Mouse (Mus musculus) midbrain, embryonic 16.5 days (tissue): ENCODE measurements around the gene Zmiz1. TPM values are rescaled to one million over a fixed set of nuclear protein-coding genes. Genes with fewer than 3 reads are reported as not detected.
A peak's percentile ranks its signal among the peaks of the same experiment; 100 is the strongest.

Experiments used
- ATAC-seq: fragments of 200-750 bp; cut with Nextera tagmentation; 2 replicates; pipeline ENCODE4 v1.8.0; 2017; ENCODE audit warnings: moderate TSS enrichment
- H3K27ac ChIP-seq: fragments of 300-500 bp; sonication (generic); 2 replicates; pipeline ENCODE4 v1.5.1; 2014; ENCODE audit warnings: mild to moderate bottlenecking, low read length, mixed read lengths
- H3K27me3 ChIP-seq: fragments of 300-500 bp; sonication (generic); 2 replicates; pipeline ENCODE4 v1.6.1; 2014; ENCODE audit warnings: low read depth, low read length, mixed read lengths; ENCODE audit not compliant: control insufficient read depth, insufficient read depth
- H3K36me3 ChIP-seq: fragments of 300-500 bp; sonication (generic); 2 replicates; pipeline ENCODE4 v1.6.1; 2014; ENCODE audit warnings: mild to moderate bottlenecking, low read length, moderate library complexity, mixed read lengths; ENCODE audit not compliant: control insufficient read depth, insufficient read depth
- H3K4me1 ChIP-seq: fragments of 300-500 bp; sonication (generic); 2 replicates; pipeline ENCODE4 v1.6.1; 2014; ENCODE audit warnings: mild to moderate bottlenecking, low read length, mixed read lengths; ENCODE audit not compliant: control insufficient read depth, insufficient read depth
- H3K4me2 ChIP-seq: fragments of 300-500 bp; sonication (generic); 2 replicates; pipeline ENCODE4 v1.6.1; 2014; ENCODE audit warnings: mild to moderate bottlenecking, low read length, mixed read lengths
- H3K4me3 ChIP-seq: fragments of 300-500 bp; sonication (generic); 2 replicates; pipeline ENCODE4 v1.5.1; 2014; ENCODE audit warnings: low read depth, mild to moderate bottlenecking, low read length, moderate library complexity, mixed read lengths
- H3K9ac ChIP-seq: fragments of 300-500 bp; sonication (generic); 2 replicates; pipeline ENCODE4 v1.6.1; 2014; ENCODE audit warnings: low read depth, low read length, mixed read lengths
- H3K9me3 ChIP-seq: fragments of 300-500 bp; sonication (generic); replicated peaks from 2 replicates; pipeline ENCODE4 v1.6.1; 2014; ENCODE audit warnings: mild to moderate bottlenecking, low read length, mixed read lengths; ENCODE audit not compliant: control insufficient read depth, poor library complexity, severe bottlenecking
- WGBS: fragments of 180-500 bp; shearing (Covaris S2); extraction: QIAGEN DNeasy Blood & Tissue Kit; methylation state at CpG from one replicate; pipeline ENCODE4 v1.1.7; 2014; 5-methylcytosine and 5-hydroxymethylcytosine counted together
- polyA plus RNA-seq: library from polyadenylated mRNA; unstranded; fragments of >200 nt; fragmentation: Nextera tagmentation; extraction: Ambion mirVana; gene quantifications from 2 replicates; pipeline ENCODE4 v1.2.1, GENCODE M21; 2015

Zmiz1 gene
- polyA plus RNA-seq, 1 experiment from 2014 or later: 54.2 TPM

GRCm38 (mm10) chr14:25654401-25655197 is 195.6 kb downstream of the Zmiz1 start:
- Histone ChIP-seq H3K9me3 (no peaks in the 10 kb centered on the region), H3K27ac (no peak overlapping the region), H3K4me3 (no peak overlapping the region), H3K4me2 (no peak overlapping the region), H3K4me1 (no peaks in the 10 kb centered on the region), H3K27me3 (no peaks in the 10 kb centered on the region), H3K9ac (no peak overlapping the region), H3K36me3 (peaks cover 76% of the 10 kb centered on the region)
- ATAC-seq: no peak
- WGBS: 97% methylated on average over 14 of the region's 14 CpGs

DNA sequence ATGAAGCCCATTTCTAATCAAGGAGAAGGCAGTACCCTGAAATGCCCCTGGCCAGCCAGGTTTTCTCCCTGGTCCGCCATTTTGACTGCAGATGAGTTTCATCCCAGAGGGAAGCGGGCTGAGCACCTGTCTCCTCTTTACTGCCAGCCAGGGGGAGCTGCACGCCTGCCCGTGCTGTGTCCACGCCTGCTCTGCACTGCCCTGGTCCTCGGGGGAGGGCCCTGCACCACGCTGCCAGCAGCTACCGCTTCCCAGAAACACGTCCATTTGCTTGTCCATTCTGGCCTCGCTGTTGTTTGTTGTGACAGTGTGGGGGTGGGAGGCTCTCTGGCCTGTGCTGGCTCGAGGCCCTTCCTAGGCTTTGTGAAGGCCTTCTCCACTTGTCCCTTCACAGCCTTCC is 201.7 kb downstream of the Zmiz1 start:
- Histone ChIP-seq H3K4me1 (no peaks in the 10 kb centered on the region), H3K36me3 (peaks cover 68% of the 10 kb centered on the region), H3K27me3 (no peaks in the 10 kb centered on the region), H3K27ac (no peak overlapping the region; the same call in 1 of the 2 replicates), H3K9ac (no peak overlapping the region), H3K9me3 (no peaks in the 10 kb centered on the region), H3K4me2 (no peak overlapping the region), H3K4me3 (no peak overlapping the region)
- WGBS: 62% methylated on average over 9 of the region's 11 CpGs
- ATAC-seq: no peak

DNA sequence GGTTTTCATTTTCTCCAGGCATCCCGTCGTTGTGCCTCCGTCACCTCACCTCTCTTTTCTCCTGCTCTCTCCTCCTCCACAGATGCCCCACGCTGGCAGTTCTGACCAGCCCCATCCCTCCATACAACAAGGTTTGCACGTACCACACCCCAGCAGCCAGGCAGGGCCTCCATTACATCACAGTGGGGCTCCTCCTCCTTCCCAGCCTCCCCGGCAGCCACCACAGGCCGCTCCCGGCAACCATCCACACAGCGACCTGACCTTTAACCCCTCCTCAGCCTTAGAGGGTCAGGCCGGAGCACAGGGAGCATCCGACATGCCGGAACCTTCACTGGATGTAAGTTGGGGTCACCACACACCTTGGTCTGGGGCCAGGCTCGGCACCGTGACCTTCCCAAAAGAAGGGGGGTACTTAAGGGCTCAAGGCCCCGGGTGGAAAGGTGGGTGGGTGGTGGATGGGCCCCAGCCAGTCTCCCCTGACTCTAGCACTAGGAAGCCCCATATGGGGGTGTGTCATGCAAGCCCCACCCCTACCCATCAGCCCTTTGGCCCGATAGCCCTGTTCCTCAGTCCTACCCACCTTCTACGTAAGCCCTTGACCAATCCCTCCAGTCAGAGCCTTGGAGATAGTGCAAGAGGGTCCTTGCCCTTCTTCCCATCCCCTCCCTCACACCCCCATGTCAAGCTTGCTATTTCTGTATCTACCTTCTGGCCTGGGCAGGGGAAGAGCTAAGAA is 202.4 kb downstream of the Zmiz1 start:
- ATAC-seq: no peak
- H3K4me2 ChIP-seq: no peak overlapping the region
- WGBS: 76% methylated on average over 17 of the region's 17 CpGs
- no peaks in the 10 kb centered on the region for H3K9me3 ChIP-seq
- no peak overlapping the region for H3K9ac ChIP-seq
- H3K4me1 ChIP-seq: no peaks in the 10 kb centered on the region
- H3K36me3 ChIP-seq: peaks cover 63% of the 10 kb centered on the region
- H3K27ac ChIP-seq: no peak overlapping the region
- H3K27me3 ChIP-seq: no peaks in the 10 kb centered on the region
- no peak overlapping the region for H3K4me3 ChIP-seq

- Histone ChIP-seq H3K36me3 (peaks cover 42% of the 10 kb centered on the region), H3K9ac (no peak overlapping the region), H3K4me3 (no peak overlapping the region), H3K27ac (peak overlapping the region; percentile 47; the same call in 1 of the 2 replicates), H3K4me2 (no peak overlapping the region), H3K9me3 (no peaks in the 10 kb centered on the region), H3K4me1 (no peaks in the 10 kb centered on the region), H3K27me3 (no peaks in the 10 kb centered on the region)
- 88% methylated on average over 7 of the region's 7 CpGs for WGBS
- ATAC-seq: no peak
These were observed 204.8 kb downstream of the Zmiz1 start for GRCm38 (mm10) chr14:25663649-25664309.

- Histone ChIP-seq H3K9ac (no peak overlapping the region), H3K4me3 (no peak overlapping the region), H3K27me3 (no peaks in the 10 kb centered on the region), H3K27ac (peak overlapping the region; percentile 47; the same call in 1 of the 2 replicates), H3K4me2 (no peak overlapping the region), H3K4me1 (no peaks in the 10 kb centered on the region), H3K36me3 (peaks cover 37% of the 10 kb centered on the region), H3K9me3 (no peaks in the 10 kb centered on the region)
- 64% methylated on average over 7 of the region's 7 CpGs for WGBS
- ATAC-seq: no peak
These were observed 205.3 kb downstream of the Zmiz1 start for GRCm38 (mm10) chr14:25664310-25664695.

GRCm38 (mm10) chr14:25665314-25665970 is 206.5 kb downstream of the Zmiz1 start:
- no peaks in the 10 kb centered on the region for H3K27me3 ChIP-seq
- H3K27ac ChIP-seq: 0 out of 2 replicates have a peak overlapping the region, but pooled peaks have one; percentile 7
- H3K9ac ChIP-seq: no peak overlapping the region
- H3K36me3 ChIP-seq: peaks cover 32% of the 10 kb centered on the region
- WGBS: 71% methylated on average over 19 of the region's 19 CpGs
- no peaks in the 10 kb centered on the region for H3K4me1 ChIP-seq
- H3K4me3 ChIP-seq: no peak overlapping the region
- no peak overlapping the region for H3K4me2 ChIP-seq
- no peaks in the 10 kb centered on the region for H3K9me3 ChIP-seq
- no peak for ATAC-seq

DNA sequence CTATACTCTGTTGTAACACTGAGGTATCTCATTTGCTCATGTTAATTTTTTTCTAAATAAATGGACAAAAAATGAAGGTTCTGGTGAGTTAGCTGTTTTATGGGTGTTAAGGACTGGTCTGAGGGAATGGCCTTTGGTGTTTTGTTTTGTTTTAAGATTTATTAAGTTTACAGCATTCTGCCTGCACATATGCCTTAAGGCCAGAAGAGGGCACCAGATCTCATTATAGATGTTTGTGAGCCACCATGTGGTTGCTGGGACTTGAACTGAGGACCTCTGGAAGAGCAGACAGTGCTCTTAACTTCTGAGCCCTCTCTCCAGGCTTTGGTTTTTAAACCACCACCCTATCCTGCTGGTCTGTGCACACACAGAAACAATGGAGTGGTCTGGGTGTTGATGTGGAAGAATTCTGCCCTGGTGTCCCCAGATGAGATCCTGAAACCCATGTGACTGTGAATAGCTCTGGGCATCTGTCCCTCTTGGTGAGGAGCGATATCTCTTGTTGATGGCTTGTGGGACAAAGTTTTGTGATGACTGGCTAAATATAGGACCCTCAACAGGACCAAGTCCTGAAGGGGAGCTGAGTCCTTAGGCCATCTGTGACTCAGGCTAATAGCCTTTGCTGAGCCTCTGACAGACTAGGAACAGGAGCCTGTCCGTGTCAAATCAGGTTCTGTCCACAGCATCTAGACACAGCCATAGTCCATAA is 207.8 kb downstream of the Zmiz1 start:
- H3K4me3 ChIP-seq: no peak overlapping the region
- H3K36me3 ChIP-seq: peaks cover 19% of the 10 kb centered on the region
- 90% methylated on average over 2 of the region's 2 CpGs for WGBS
- H3K9ac ChIP-seq: no peak overlapping the region
- no peak overlapping the region for H3K27ac ChIP-seq
- H3K4me2 ChIP-seq: no peak overlapping the region
- H3K27me3 ChIP-seq: no peaks in the 10 kb centered on the region
- H3K4me1 ChIP-seq: no peaks in the 10 kb centered on the region
- H3K9me3 ChIP-seq: no peaks in the 10 kb centered on the region
- no peak; the same call in 1 of the 2 replicates for ATAC-seq

GRCm38 (mm10) chr14:25667587-25667986 is 208.6 kb downstream of the Zmiz1 start:
- Histone ChIP-seq H3K4me3 (no peak overlapping the region), H3K4me2 (no peak overlapping the region), H3K9ac (no peak overlapping the region), H3K27ac (peak overlapping the region; percentile 38; the same call in 1 of the 2 replicates), H3K36me3 (peaks cover 13% of the 10 kb centered on the region), H3K9me3 (no peaks in the 10 kb centered on the region), H3K27me3 (no peaks in the 10 kb centered on the region), H3K4me1 (no peaks in the 10 kb centered on the region)
- ATAC-seq: no peak
- 84% methylated on average over 3 of the region's 3 CpGs for WGBS
